Mouse (Mus musculus) limb, embryonic 14.5 days (tissue): ENCODE results near the gene Mrpl38. TPM values are rescaled to one million over a fixed set of nuclear protein-coding genes. Genes with fewer than 3 reads are reported as not detected.

Experiments used
- ATAC-seq: fragments of 200-750 bp; cut with Nextera tagmentation; 2 replicates; pipeline ENCODE4 v1.8.0; 2017; ENCODE audit warnings: low read depth, moderate number of reproducible peaks, moderate TSS enrichment; ENCODE audit not compliant: low FRiP score
- DNase-seq: peaks from one replicate; pipeline ENCODE4 v3.0.0-alpha.2; 2015; ENCODE audit warnings: low spot score
- H3K27ac ChIP-seq: fragments of 300-500 bp; sonication (generic); replicated peaks from 2 replicates; pipeline ENCODE4 v1.5.1; 2014; ENCODE audit warnings: low read depth, mild to moderate bottlenecking, low read length, moderate library complexity, mixed read lengths
- H3K27me3 ChIP-seq: fragments of 300-500 bp; sonication (generic); 2 replicates; pipeline ENCODE4 v1.6.1; 2014; ENCODE audit warnings: low read length, mixed read lengths; ENCODE audit not compliant: control insufficient read depth, insufficient read depth
- H3K36me3 ChIP-seq: fragments of 300-500 bp; sonication (generic); 2 replicates; pipeline ENCODE4 v1.6.1; 2014; ENCODE audit warnings: mild to moderate bottlenecking, low read length, moderate library complexity, mixed read lengths; ENCODE audit not compliant: control insufficient read depth, insufficient read depth
- H3K4me1 ChIP-seq: fragments of 300-500 bp; sonication (generic); 2 replicates; pipeline ENCODE4 v1.6.1; 2014; ENCODE audit warnings: antibody characterized with exemption, low read length, mixed read lengths; ENCODE audit not compliant: control insufficient read depth, insufficient read depth
- H3K4me2 ChIP-seq: fragments of 300-500 bp; sonication (generic); replicated peaks from 2 replicates; pipeline ENCODE4 v1.6.1; 2014; ENCODE audit warnings: low read depth, mild to moderate bottlenecking, low read length, moderate library complexity; ENCODE audit not compliant: severe bottlenecking
- H3K4me3 ChIP-seq: fragments of 300-500 bp; sonication (generic); replicated peaks from 2 replicates; pipeline ENCODE4 v1.5.1; 2014; ENCODE audit warnings: low read length
- H3K9ac ChIP-seq: fragments of 300-500 bp; sonication (generic); 2 replicates; pipeline ENCODE4 v1.6.1; 2014; ENCODE audit warnings: mild to moderate bottlenecking, low read depth, low read length, moderate library complexity; ENCODE audit not compliant: severe bottlenecking
- H3K9me3 ChIP-seq: fragments of 300-500 bp; sonication (generic); 2 replicates; pipeline ENCODE4 v1.6.1; 2016; ENCODE audit warnings: low read length; ENCODE audit not compliant: control insufficient read depth
- POLR2A ChIP-seq: fragments of 200-500 bp; IDR thresholded peaks from 2 replicates; pipeline ENCODE4 v1.8.0; 2012; ENCODE audit warnings: inconsistent platforms, mild to moderate bottlenecking, moderate library complexity, borderline replicate concordance; ENCODE audit not compliant: insufficient read depth, insufficient read length; ENCODE audit errors: extremely low read depth
- WGBS: fragments of 180-500 bp; shearing (Covaris S2); extraction: QIAGEN DNeasy Blood & Tissue Kit; methylation state at CpG from one replicate; pipeline ENCODE4 v1.1.7; 2014; 5-methylcytosine and 5-hydroxymethylcytosine counted together
- polyA plus RNA-seq, 2 experiments: library from polyadenylated mRNA; depleted of rRNA in 1 of 2; stranded (reverse) in 1 of 2; unstranded in 1 of 2; fragments of >200 nt; fragmentation: Nextera tagmentation in 1 of 2; extraction: Ambion mirVana in 1 of 2; gene quantifications; 2 replicates each; pipeline versions ENCODE4 v1.2.1 to v1.2.3; 2012 to 2014

The Mrpl38 gene
- polyA plus RNA-seq, 2 experiments = 56.4 to 85.8 TPM

DNA sequence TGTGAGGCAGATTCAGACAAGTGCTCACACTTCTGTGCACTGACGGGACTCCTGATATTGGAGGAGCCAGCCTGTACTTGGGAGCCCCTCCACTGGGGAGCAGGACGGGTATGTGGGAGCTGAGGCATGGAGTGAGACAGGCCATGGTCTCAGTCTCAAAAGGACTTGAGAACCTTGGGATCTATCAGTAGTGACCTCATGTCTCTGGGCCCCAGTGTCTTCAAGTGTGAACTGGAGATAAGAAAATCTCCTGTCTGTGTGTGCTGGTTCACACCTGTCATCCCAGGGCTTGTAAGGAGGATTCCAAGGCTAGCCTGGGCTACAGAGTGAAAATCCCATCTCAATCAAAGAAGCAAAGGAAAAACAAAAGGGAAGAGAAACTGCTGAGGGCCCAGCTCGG, 4.8 kb upstream of the Mrpl38 start:
- TF ChIP-seq POLR2A = no peak
- WGBS = 84% methylated on average over 3 of the region's 3 CpGs
- Histone ChIP-seq H3K27ac (no peak overlapping the region), H3K9ac (no peak overlapping the region), H3K9me3 (no peaks in the 10 kb centered on the region), H3K4me2 (no peak overlapping the region), H3K27me3 (no peaks in the 10 kb centered on the region), H3K4me3 (no peak overlapping the region), H3K4me1 (no peaks in the 10 kb centered on the region), H3K36me3 (peaks cover 68% of the 10 kb centered on the region)
- DNase-seq = no peak
- ATAC-seq = no peak

GRCm38 (mm10) chr11:116142211-116142991, 3.7 kb upstream of the Mrpl38 start:
- no peaks in the 10 kb centered on the region for H3K27me3 ChIP-seq
- H3K9ac ChIP-seq = no peak overlapping the region
- no peak for TF ChIP-seq POLR2A
- 70% methylated on average over 10 of the region's 10 CpGs for WGBS
- H3K4me1 ChIP-seq = peaks cover 4% of the 10 kb centered on the region; the same call in 1 of the 2 replicates
- H3K9me3 ChIP-seq = no peaks in the 10 kb centered on the region
- DNase-seq (no peak), ATAC-seq (no peak)
- H3K4me2 ChIP-seq = no peak overlapping the region
- H3K27ac ChIP-seq = no peak overlapping the region
- H3K4me3 ChIP-seq = no peak overlapping the region
- peaks cover 58% of the 10 kb centered on the region for H3K36me3 ChIP-seq

DNA sequence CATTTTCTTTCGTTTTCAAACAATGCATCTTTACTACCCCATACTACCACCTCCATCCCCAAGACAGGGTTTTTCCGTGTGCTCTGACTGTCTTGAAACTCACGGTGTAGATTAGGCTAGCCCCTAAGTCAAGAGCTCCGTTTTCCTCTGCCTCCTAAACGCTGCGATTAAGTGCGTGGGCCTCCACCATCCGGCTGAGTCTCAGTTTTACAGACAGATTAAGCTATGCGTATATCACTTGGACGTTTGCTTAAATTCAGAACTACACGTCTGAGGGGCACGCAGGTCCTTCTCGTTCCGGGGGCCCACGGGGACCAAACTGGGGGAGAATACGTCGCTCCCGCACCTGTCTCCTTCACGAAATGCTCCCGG, 586 bp downstream of the Mrpl38 start:
- Histone ChIP-seq H3K27me3 (no peaks in the 10 kb centered on the region), H3K9ac (peak overlapping the region; percentile 75), H3K4me2 (peak overlapping the region; percentile 56), H3K27ac (0 out of 2 replicates have a peak overlapping the region, but pooled peaks have one; percentile 40), H3K4me1 (peaks cover 4% of the 10 kb centered on the region; the same call in 1 of the 2 replicates), H3K4me3 (peak overlapping the region; percentile 76), H3K9me3 (no peaks in the 10 kb centered on the region), H3K36me3 (peaks cover 44% of the 10 kb centered on the region)
- no peak for DNase-seq
- no peak for TF ChIP-seq POLR2A
- WGBS = 2% methylated on average over 20 of the region's 20 CpGs
- ATAC-seq = no peak

DNA sequence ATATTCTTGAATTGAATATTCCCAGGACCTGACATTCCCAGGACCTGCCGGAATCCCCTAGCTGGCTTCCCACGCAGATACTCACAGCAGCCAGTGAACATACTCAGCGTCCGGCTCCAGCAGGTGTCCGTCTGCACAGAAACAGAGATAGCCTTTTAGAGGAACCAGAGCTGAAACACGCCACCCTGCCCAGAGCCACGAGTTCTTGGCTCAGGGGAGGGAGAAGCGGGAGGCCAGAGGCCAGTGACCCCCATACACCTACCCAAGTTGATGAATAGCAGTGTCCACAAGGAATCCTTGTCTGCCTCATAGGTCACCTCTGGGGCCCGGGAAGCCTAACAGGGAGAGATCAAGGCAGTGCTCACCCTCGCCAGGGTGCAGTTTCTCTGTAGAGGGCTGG, 4.5 kb downstream of the Mrpl38 start:
- WGBS = 87% methylated on average over 10 of the region's 10 CpGs

GRCm38 (mm10) chr11:116133497-116133896, 5.2 kb downstream of the Mrpl38 start:
- H3K9me3 ChIP-seq = no peaks in the 10 kb centered on the region
- H3K27me3 ChIP-seq = no peaks in the 10 kb centered on the region
- H3K36me3 ChIP-seq = peaks cover 38% of the 10 kb centered on the region
- TF ChIP-seq POLR2A = no peak
- no peak overlapping the region for H3K27ac ChIP-seq
- no peak for ATAC-seq
- no peak for DNase-seq
- no peak overlapping the region for H3K4me3 ChIP-seq
- 49% methylated on average over 4 of the region's 5 CpGs for WGBS
- no peak overlapping the region for H3K4me2 ChIP-seq
- H3K4me1 ChIP-seq = peaks cover 14% of the 10 kb centered on the region; the same call in 1 of the 2 replicates
- no peak overlapping the region for H3K9ac ChIP-seq

More for the DNA sequence above, 4.5 kb downstream of the Mrpl38 start:
- Histone ChIP-seq H3K27me3 (no peaks in the 10 kb centered on the region), H3K9me3 (no peaks in the 10 kb centered on the region), H3K4me3 (no peak overlapping the region), H3K4me1 (peaks cover 14% of the 10 kb centered on the region; the same call in 1 of the 2 replicates), H3K4me2 (no peak overlapping the region), H3K27ac (no peak overlapping the region; the same call in 1 of the 2 replicates), H3K36me3 (peaks cover 38% of the 10 kb centered on the region), H3K9ac (no peak overlapping the region)
- TF ChIP-seq POLR2A = no peak
- DNase-seq (no peak), ATAC-seq (no peak)
